Mouse (Mus musculus) liver, adult 2 months (tissue): ENCODE measurements around the gene Efcab11.

ENCODE experiments used
- CTCF ChIP-seq: fragments of 200-500 bp; IDR thresholded peaks from 2 replicates; pipeline ENCODE4 v1.5.1; 2011; ENCODE audit warnings: low read depth, low read length, control low read depth
- POLR2A ChIP-seq: fragments of 200-500 bp; IDR thresholded peaks from 2 replicates; pipeline ENCODE4 v1.6.1; 2011; ENCODE audit warnings: low read length, control low read depth; ENCODE audit not compliant: insufficient read depth; ENCODE audit errors: extremely low read depth

DNA sequence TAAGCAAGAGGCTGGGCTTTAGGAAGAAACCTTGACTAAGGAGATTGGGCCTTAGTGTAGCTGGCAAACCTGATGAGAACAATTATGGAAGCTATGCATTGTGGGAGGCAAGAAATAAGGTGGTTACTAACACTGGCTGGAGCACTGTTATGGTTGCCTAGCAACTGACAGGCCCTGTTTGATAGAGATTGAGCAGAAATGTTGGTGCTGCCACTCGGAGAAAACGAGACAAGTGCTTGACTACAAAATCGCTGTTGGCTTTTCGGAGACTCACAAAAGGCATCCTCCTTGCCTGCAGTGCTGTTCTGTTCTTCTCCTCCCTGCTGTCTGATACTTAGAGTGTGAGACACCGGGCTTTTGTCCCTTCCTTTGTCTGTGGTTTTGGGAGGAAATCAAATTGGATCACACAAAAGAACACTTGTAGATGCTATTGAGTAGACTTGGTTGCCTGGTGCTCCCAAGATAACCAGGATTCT is 38.9 kb upstream of the Efcab11 start:
- no peak for TF ChIP-seq CTCF
- no peak for TF ChIP-seq POLR2A
